22 mouse cellular contexts compared by ENCODE assay signal in the genomic region with DNA sequence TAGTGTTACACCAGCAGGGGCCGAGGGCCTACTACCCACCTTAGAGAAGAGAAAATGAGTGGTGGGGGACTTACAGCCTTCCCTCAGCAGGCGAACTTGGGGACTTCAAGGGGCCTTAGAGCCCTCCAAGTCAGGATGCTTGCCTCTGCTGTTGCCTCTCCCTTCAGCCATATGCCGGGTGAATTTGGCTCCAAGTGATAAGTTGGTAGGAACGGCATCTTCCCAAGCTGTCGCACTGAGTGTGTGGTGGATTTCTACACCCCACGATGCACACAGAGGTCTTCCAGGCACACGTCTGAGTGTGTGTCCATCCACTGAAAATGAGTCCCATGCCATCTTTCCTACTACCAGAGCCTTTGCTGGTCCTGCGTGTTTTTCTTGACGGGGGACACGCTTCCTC. TPM values are rescaled to one million over a fixed set of nuclear protein-coding genes. Genes with fewer than 3 reads are reported as not detected.
DNase-seq lines count a peak whose midpoint lies in the region; TF ChIP-seq lines count a peak whose summit lies in the region.
"Had no signal": no experiment of that assay in that cellular context is flagged by ENCODE, and none has a peak within 500 bp of the region (broad histone marks: within the 10 kb centered on the region; RNA-seq: fewer than 3 reads in every experiment).

No protein-coding gene starts in this region.

- H3K27ac ChIP-seq in layer of hippocampus, adult 2 months = 0 out of 2 replicates have a peak overlapping the region, but pooled peaks have one; percentile 43
- no peak overlapping the region for H3K27ac ChIP-seq in MEL (ENCODE audit: control insufficient read depth, low read depth, low read length)
- H3K27ac ChIP-seq: forebrain, embryonic 10.5 days; heart, embryonic 15.5 days; hindbrain, embryonic 10.5 days; hindbrain, embryonic 13.5 days; intestine, embryonic 15.5 days had no signal

- TF ChIP-seq EP300 in MEL (IDR thresholded peaks at IDR 0.05; ENCODE audit: low read depth in 1 of 2, low read length in 2 of 2) = no peak

- peak; percentile 46 to 49 for DNase-seq in cerebellum, postnatal 10 days
- DNase-seq in cerebellum, adult 9-10 months = no peak
- no peak for DNase-seq in layer of hippocampus, adult 2 months (ENCODE audit: low spot score in 2 of 2)
- DNase-seq in layer of hippocampus, postnatal 10 days (ENCODE audit: low spot score in 2 of 2) = no peak
- DNase-seq in MEL (ENCODE audit: low read depth, low spot score) = no peak
- no peak for DNase-seq in frontal cortex, adult 2 months (ENCODE audit: extremely low spot score in 1 of 2, low spot score in 1 of 2)
- DNase-seq: adrenal gland, postnatal 10 days; adrenal gland, postnatal 36 days; cerebellum, adult 11 months; cerebellum, adult 2 months; cerebellum, postnatal 14 days; forebrain, postnatal 0 days; gastrocnemius, postnatal 25 days; heart, adult 18-20 months; heart, postnatal 10 days; heart, postnatal 36 days had no signal

- H3K4me3 ChIP-seq in layer of hippocampus, adult 2 months = no peak overlapping the region
- H3K4me3 ChIP-seq in MEL (ENCODE audit: control insufficient read depth in 1 of 2, insufficient read depth in 1 of 2, low read depth in 2 of 2, low read length in 2 of 2) = no peak overlapping the region
- H3K4me3 ChIP-seq: forebrain, embryonic 10.5 days; heart, embryonic 12.5 days; heart, embryonic 15.5 days; hindbrain, embryonic 10.5 days; hindbrain, embryonic 13.5 days; intestine, embryonic 15.5 days had no signal

- no peak for TF ChIP-seq RAD21 in MEL (IDR thresholded peaks at IDR 0.05; ENCODE audit: low read depth, low read length)

- no peaks in the 10 kb centered on the region for H3K4me1 ChIP-seq in MEL (ENCODE audit: control insufficient read depth in 1 of 2, insufficient read depth in 2 of 2, low read length in 2 of 2)
- H3K4me1 ChIP-seq: heart, embryonic 15.5 days; intestine, embryonic 15.5 days had no signal

- H3K36me3 ChIP-seq in MEL (ENCODE audit: control insufficient read depth in 1 of 2, insufficient read depth in 2 of 2, low read length in 2 of 2) = no peaks in the 10 kb centered on the region
- H3K36me3 ChIP-seq: forebrain, embryonic 10.5 days; heart, embryonic 12.5 days; heart, embryonic 15.5 days; hindbrain, embryonic 10.5 days; hindbrain, embryonic 13.5 days; intestine, embryonic 15.5 days had no signal

- H3K79me2 ChIP-seq in MEL (ENCODE audit: control insufficient read depth, insufficient read depth, low read length, poor library complexity) = no peaks in the 10 kb centered on the region

- H3K9ac ChIP-seq in MEL (ENCODE audit: control insufficient read depth, low read depth, low read length, poor library complexity, severe bottlenecking) = no peak overlapping the region
- H3K9ac ChIP-seq: forebrain, postnatal 0 days; heart, embryonic 12.5 days; heart, embryonic 15.5 days; hindbrain, embryonic 13.5 days; intestine, embryonic 15.5 days had no signal

- no peak for TF ChIP-seq POLR2A in MEL (IDR thresholded peaks at IDR 0.05; ENCODE audit: control insufficient read depth in 1 of 2, insufficient read depth in 1 of 2, low read depth in 1 of 2, low read length in 2 of 2, poor library complexity in 1 of 2)

- no peak for TF ChIP-seq CTCF in layer of hippocampus, adult 2 months (conservative IDR thresholded peaks at IDR 0.05)
- no peak for TF ChIP-seq CTCF in MEL (IDR thresholded peaks at IDR 0.05 in 2 of 3, conservative IDR thresholded peaks at IDR 0.05 in 1 of 3; ENCODE audit: control insufficient read depth in 1 of 3, insufficient read depth in 1 of 3, low read depth in 2 of 3, low read length in 3 of 3, poor library complexity in 1 of 3, severe bottlenecking in 1 of 3)

- no peaks in the 10 kb centered on the region for H3K27me3 ChIP-seq in MEL (ENCODE audit: control insufficient read depth in 1 of 2, insufficient read depth in 2 of 2, low read length in 2 of 2)
- H3K27me3 ChIP-seq: intestine, embryonic 15.5 days had no signal

- no peaks in the 10 kb centered on the region for H3K9me3 ChIP-seq in MEL (replicated peaks; ENCODE audit: insufficient read depth, low read length)
- H3K9me3 ChIP-seq: forebrain, embryonic 10.5 days; heart, embryonic 12.5 days; heart, embryonic 15.5 days; hindbrain, embryonic 10.5 days; hindbrain, embryonic 13.5 days; intestine, embryonic 15.5 days had no signal

TF ChIP-seq in MEL, 35 proteins besides CTCF, POLR2A, EP300 and RAD21:
- TF ChIP-seq TAL1 (IDR thresholded peaks at IDR 0.05; ENCODE audit: low read length) = 0 out of 2 replicates have a peak, but pooled peaks have one; percentile 1
- TF ChIP-seq ETS1 (IDR thresholded peaks at IDR 0.05; ENCODE audit: low read depth, low read length) = no peak

RNA-seq across cellular contexts. Expression of gene Dlgap4, which starts 49.7 kb away (rescaled TPM):
- total RNA-seq in layer of hippocampus, adult 2 months (2021) = 100 to 1,000 TPM; 194 to 198 TPM
- total RNA-seq in layer of hippocampus, postnatal 10 days (2021) = 100 to 1,000 TPM; 220 to 257 TPM
- 10.3 and 10.4 TPM in 2 replicates for total RNA-seq in MEL (2012; rRNA removed)
- 10 to 100 TPM in 1 of 2 experiments, not detected in 1; 39.6 TPM for polyA plus RNA-seq in MEL (2012; ENCODE audit: insufficient read depth in 1 of 2, insufficient read length in 2 of 2, low read depth in 1 of 2, low replicate concordance in 2 of 2, missing spikeins in 1 of 2)
- 234 and 261 TPM in 2 replicates for polyA plus RNA-seq in frontal cortex, adult 2 months (2012; rRNA removed)

Comparison
In these comparisons a context has a peak if more than half of its experiments do, and no peak if none do; other contexts are left out.
1. DNase-seq: peak in cerebellum, postnatal 10 days (2 of 2); none in cerebellum, adult 9-10 months (single experiment), layer of hippocampus, adult 2 months (0 of 2), layer of hippocampus, postnatal 10 days (0 of 2), MEL (single experiment) and frontal cortex, adult 2 months (0 of 2).
2. RNA of gene Dlgap4, which starts 49.7 kb away (total RNA-seq): 220 to 257 TPM in layer of hippocampus, postnatal 10 days and 194 to 198 TPM in layer of hippocampus, adult 2 months; 10.3 to 10.4 TPM in MEL; every median in the first group is over 10 times any median in the second.